8 mouse cellular contexts compared by ENCODE assay signal in the genomic region with DNA sequence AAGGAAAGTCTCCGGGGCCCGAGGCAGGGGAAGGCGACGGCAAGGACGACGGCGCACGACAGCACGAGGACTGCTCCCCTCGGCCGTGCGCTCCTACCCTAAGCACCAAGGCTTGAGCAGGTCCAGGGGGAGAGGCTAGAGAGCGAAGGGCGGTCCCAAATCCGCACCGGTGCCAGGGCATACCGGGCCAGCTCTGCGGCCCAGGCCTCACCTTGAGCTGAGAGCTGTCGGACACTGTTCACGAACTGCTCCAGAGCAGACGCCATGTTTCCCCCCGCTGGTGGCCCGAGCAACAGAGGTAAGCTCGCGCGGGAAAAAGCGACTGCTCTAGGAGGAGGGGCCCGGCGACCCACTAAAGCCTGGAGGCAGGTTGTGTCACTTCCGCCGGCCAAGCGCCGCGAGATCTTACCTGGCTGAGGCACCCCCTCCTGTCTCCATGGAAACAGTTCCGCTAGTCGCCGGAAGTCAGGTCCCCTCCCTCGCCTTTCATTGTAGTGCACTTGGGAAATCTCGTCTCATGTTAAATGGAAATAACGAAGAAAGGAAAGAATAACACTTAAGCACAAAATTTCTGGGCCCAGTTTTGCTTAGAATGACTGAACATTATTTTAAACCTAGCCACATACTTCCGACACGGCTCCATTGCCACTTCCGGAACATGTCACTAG. TPM values are rescaled to one million over a fixed set of nuclear protein-coding genes. Genes with fewer than 3 reads are reported as not detected.
DNase-seq lines count a peak whose midpoint lies in the region; ATAC-seq lines count a peak whose summit lies in the region.

Cops3 (minus strand) TSS at position 380 of the 668 bp plus-strand sequence.

- peak within 1 kb of the TSS; percentile 98 for H3K27ac ChIP-seq in lung, embryonic 16.5 days (ENCODE audit: low read length)

- peak within 1 kb of the TSS; percentile 96 for H3K9ac ChIP-seq in lung, embryonic 16.5 days (ENCODE audit: low read length)

- peaks cover 8% of the 10 kb centered on the region for H3K36me3 ChIP-seq in lung, embryonic 16.5 days (ENCODE audit: control insufficient read depth, insufficient read depth, low read length)

- no peaks in the 10 kb centered on the region for H3K27me3 ChIP-seq in lung, embryonic 16.5 days (ENCODE audit: control insufficient read depth, insufficient read depth, low read depth, low read length)

- peak; percentile 90 to 94 for ATAC-seq in hematopoietic stem cell, adult 5-6 weeks (replicated peaks in 1 of 2; ENCODE audit: insufficient read depth in 1 of 2, low FRiP score in 2 of 2, low TSS enrichment in 1 of 2, low read depth in 1 of 2, poor library complexity in 2 of 2, severe bottlenecking in 2 of 2)
- peak; percentile 97 for ATAC-seq in lung, embryonic 16.5 days (ENCODE audit: low read depth)

- peak; percentile 92 for DNase-seq in MEL-GATA-1-ER (ENCODE audit: extremely low read depth, low read depth)
- peak; percentile 93 for DNase-seq in cerebellum, adult 8-10 months
- peak; percentile 96 for DNase-seq in forelimb bud, embryonic 11.5 days (ENCODE audit: low read depth, low spot score)
- DNase-seq in layer of hippocampus, adult 9-10 months (ENCODE audit: low spot score) = peak; percentile 89
- DNase-seq in ovary, postnatal 10 days (ENCODE audit: low spot score) = peak; percentile 77
- peak; percentile 96 for DNase-seq in thymus, postnatal 10 days (ENCODE audit: low spot score in 2 of 2)

- H3K4me2 ChIP-seq in lung, embryonic 16.5 days (ENCODE audit: low read depth, low read length) = peak within 1 kb of the TSS; percentile 71

- WGBS in lung, embryonic 16.5 days = under 1% methylated on average over 43 of the region's 43 CpGs

- H3K4me1 ChIP-seq in lung, embryonic 16.5 days (replicated peaks; ENCODE audit: control insufficient read depth, insufficient read depth, low read length) = peaks cover 20% of the 10 kb centered on the region

- H3K4me3 ChIP-seq in lung, embryonic 16.5 days (ENCODE audit: low read length) = peak within 1 kb of the TSS; percentile 91

- H3K9me3 ChIP-seq in lung, embryonic 16.5 days (ENCODE audit: control insufficient read depth, low read length) = no peaks in the 10 kb centered on the region

RNA-seq across cellular contexts. Expression of gene Cops3, which starts in this region (rescaled TPM):
- 172 and 186 TPM in 2 replicates for total RNA-seq in hematopoietic stem cell, adult 5-6 weeks (2017)
- 189 and 199 TPM in 2 replicates for polyA plus RNA-seq in lung, embryonic 16.5 days (2015; fragmentation: Nextera tagmentation; extraction: Ambion mirVana)

Comparison
In these comparisons a context has a peak if more than half of its experiments do, and no peak if none do; other contexts are left out.
1. Peak in every context shown above with its lines: DNase-seq, ATAC-seq, H3K4me3 ChIP-seq and H3K27ac ChIP-seq.